Mouse (Mus musculus) CD4-positive, CD25-positive, alpha-beta regulatory T cell, adult 4 months (primary cell): ENCODE data around the gene Gm9736. TPM values are rescaled to one million over a fixed set of nuclear protein-coding genes. Genes with fewer than 3 reads are reported as not detected.
"Not testable (repeated sequence)": the region's sequence is repeated elsewhere in the genome, so short reads cannot be mapped to it uniquely, and the experiment has no call there.

Source experiments
- ATAC-seq: one replicate; pipeline ENCODE4 v1.8.0; 2017
- polyA plus RNA-seq, 2 experiments: library from polyadenylated mRNA; unstranded; fragments of 100-300 nt; shearing (Covaris generic); gene quantifications; one replicate each; pipeline ENCODE4 v1.2.1; 2017

Gm9736 gene
- polyA plus RNA-seq, result not detected

DNA sequence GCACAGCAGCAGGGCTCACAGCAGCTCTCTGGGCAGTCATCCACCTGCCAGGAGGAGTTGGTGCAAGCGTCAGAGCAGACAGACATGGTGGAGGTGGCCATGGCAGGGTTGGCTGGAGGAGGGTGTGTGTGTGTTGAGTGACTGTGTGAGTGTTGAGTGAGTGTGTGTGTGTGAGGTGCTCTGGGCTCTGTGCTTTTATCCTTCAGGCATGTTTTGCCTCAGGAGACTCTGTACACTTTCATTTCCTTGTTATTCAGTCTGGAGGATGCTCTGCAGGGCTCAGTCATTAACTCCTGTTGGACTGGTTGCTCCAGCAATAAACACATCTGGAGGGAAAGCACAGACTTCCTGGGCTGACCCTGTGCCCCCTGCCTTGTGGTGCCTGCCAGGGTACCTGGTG lies at the start of gene Gm9736:
TSS of gene Gm9736 (minus strand) at position 101 of the 400 bp plus-strand sequence.
- not testable (repeated sequence) for ATAC-seq

GRCm38 (mm10) chr10:77798921-77799508 lies 47.9 kb upstream of the Gm9736 start, which contains the start of gene Gm19668:
Gene Gm19668 (minus strand): TSS chr10:77799133.
- ATAC-seq, result no peak

GRCm38 (mm10) chr10:77798164-77798920 lies 47.2 kb upstream of the Gm9736 start:
- ATAC-seq, result not testable (repeated sequence)

DNA sequence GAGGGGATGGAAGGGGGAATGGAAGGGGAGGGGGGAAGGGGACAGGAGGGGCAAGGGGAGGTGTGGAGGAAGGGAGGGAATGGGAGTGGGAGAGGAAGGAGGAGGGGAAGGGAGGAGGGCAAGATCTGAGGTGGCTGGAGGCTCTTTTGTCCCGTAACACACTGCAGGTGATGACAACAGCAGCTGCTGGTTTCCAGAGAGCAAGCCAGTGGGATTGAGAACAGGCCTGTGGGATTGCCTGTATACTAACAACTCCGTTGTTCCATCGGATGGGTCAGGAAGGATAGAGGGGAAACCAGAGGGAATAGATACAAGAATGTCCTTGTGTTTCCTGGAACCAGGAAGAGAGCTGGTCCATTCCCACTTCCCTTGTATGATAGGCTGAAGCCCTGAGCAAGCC lies 46.5 kb upstream of the Gm9736 start:
- no peak for ATAC-seq

- ATAC-seq, result no peak
These were observed 43.8 kb upstream of the Gm9736 start, which contains the start of gene Gm9639 for GRCm38 (mm10) chr10:77794976-77795375. Gene Gm9639 (minus strand): TSS chr10:77795076.

DNA sequence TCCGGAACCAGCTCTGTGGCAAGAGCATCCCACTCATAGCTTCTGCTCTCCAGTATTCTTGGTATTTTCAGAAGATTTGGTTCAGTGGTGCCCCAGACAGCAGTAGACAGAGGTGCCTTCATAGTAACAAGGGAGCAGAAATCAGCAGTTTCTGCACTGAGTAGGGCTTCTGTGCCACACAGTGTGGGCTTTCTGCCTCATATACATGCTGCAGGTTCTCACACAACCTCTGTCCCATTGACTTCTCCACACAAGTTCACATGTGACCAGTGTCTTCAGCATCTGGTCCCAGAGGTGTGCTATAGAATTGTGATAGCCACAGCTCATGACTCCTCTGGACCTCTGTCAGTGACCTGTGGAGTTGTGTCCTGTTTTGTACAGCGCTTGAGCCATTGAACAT lies 37.5 kb upstream of the Gm9736 start:
- no peak for ATAC-seq

GRCm38 (mm10) chr10:77787876-77788275 lies 36.7 kb upstream of the Gm9736 start, which contains the start of gene Gm7137:
Gene Gm7137 (minus strand): TSS chr10:77788200.
- not testable (repeated sequence) for ATAC-seq

DNA sequence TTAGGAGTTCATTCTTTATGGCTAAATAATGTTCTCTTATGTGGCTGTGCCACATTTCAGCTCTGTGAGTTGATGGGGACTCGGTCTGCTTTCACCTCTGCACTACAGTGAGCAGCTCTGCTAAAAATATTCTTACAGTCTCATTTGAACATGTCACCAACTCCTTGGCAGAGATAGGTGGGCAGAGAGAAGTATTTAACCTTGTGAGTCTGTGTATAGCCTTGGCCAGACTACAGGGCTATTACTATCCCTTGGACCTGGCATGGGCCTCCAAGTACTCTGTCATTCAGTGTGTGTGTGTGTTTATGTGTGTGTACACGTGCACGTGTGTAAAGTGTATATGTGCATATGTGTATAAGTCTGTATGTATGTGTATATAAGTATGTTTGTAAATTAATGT lies 32.2 kb upstream of the Gm9736 start:
- not testable (repeated sequence) for ATAC-seq

- not testable (repeated sequence) for ATAC-seq
These were observed 31.3 kb upstream of the Gm9736 start, which contains the start of gene Gm3250 for GRCm38 (mm10) chr10:77782442-77782841. Gene Gm3250 (minus strand): TSS chr10:77782542.

DNA sequence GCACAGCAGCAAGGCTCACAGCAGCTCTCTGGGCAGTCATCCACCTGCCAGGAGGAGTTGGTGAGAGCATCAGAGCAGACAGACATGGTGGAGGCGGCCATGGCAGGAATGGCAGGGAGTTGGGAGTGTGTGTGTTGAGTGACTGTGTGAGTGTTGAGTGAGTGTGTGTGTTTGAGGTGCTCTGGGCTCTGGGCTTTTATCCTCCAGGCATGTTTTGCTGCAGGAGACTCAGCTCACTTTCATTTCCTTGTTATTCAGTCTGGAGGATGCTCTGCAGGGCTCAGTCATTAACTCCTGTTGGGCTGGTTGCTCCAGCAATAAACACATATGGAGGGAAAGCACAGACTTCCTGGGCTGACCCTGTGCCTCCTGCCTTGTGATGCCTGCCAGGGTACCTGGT lies 25.7 kb upstream of the Gm9736 start, which contains the start of gene Gm7138:
TSS of gene Gm7138 (minus strand) at position 101 of the 400 bp plus-strand sequence.
- not testable (repeated sequence) for ATAC-seq

- ATAC-seq, result not testable (repeated sequence)
These were observed 21.0 kb upstream of the Gm9736 start for GRCm38 (mm10) chr10:77772142-77772541.

DNA sequence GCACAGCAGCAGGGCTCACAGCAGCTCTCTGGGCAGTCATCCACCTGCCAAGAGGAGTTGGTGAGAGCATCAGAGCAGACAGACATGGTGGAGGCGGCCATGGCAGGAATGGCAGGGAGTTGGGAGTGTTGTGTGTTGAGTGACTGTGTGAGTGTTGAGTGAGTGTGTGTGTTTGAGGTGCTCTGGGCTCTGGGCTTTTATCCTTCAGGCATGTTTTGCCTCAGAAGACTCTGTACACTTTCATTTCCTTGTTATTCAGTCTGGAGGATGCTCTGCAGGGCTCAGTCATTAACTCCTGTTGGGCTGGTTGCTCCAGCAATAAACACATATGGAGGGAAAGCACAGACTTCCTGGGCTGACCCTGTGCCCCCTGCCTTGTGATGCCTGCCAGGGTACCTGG lies 20.1 kb upstream of the Gm9736 start, which contains the start of gene Gm3238:
TSS of gene Gm3238 (minus strand) at position 101 of the 400 bp plus-strand sequence.
- not testable (repeated sequence) for ATAC-seq

GRCm38 (mm10) chr10:77769727-77770126 lies 18.6 kb upstream of the Gm9736 start:
- ATAC-seq, result no peak

DNA sequence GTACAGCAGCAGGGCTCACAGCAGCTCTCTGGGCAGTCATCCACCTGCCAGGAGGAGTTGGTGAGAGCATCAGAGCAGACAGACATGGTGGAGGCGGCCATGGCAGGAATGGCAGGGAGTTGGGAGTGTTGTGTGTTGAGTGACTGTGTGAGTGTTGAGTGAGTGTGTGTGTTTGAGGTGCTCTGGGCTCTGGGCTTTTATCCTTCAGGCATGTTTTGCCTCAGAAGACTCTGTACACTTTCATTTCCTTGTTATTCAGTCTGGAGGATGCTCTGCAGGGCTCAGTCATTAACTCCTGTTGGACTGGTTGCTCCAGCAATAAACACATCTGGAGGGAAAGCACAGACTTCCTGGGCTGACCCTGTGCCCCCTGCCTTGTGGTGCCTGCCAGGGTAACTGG lies 8.4 kb upstream of the Gm9736 start, which contains the start of gene Gm3233:
TSS of gene Gm3233 (minus strand) at position 101 of the 400 bp plus-strand sequence.
- not testable (repeated sequence) for ATAC-seq

DNA sequence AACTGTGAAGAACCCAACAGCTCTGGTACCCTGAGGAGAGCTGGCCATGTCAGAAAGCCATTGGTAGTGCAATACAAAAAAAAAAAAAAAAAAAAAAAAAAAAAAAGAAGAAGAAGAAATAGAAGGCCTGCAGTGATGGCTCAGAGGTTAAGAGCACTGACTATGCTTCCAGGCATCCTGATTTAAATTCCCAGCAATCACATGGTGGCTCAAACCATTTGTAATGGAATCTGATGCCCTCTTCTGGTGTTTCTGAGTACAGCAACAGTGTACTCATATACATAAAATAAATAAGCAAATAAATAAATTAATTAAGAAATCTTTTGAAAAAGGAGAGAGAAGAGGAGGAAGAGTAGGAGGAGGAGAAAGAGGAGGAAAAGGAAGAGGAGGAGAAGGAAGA lies 2.3 kb upstream of the Gm9736 start:
- ATAC-seq, result no peak

- not testable (repeated sequence) for ATAC-seq
These were observed 1.2 kb upstream of the Gm9736 start for GRCm38 (mm10) chr10:77752312-77752711.

- ATAC-seq, result not testable (repeated sequence)
These were observed 468 bp downstream of the Gm9736 start for GRCm38 (mm10) chr10:77750686-77751085.

DNA sequence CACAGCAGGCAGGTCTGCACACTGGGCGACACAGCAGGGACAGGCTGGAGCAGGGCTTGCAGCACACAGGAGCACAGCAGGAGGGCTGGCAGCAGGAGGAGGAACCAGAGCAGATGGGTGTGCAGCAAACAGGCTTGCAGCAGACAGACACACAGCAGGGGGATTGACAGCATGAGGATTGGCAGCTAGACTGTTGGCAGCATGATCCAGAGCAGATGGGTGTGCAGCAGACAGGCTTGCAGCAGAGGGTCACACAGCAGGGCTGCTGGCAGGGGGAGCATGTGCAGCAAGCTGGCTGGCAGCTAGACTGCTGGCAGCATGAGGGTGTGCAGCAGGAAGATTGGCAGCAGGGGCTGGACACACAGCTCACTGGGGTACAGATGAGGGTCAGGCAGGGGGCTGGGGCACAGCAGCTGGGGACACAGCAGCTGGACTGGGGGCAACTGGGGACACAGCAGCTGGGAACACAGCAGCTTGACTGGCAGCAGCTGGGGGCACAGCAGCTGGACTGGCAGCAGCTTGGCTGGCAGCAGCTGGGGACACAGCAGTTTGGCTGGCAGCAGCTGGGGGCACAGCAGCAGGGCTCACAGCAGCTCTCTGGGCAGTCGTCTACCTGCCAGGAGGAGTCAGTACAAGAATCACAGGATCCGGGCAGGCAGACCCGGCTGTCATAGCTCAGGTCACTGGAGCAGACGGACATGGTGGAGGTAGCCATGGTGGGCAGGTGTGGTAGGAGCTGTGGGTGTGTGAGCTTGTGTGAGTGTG lies 9.0 kb downstream of the Gm9736 start, which contains the start of gene Gm18596:
TSS of gene Gm18596 (minus strand) at position 715 of the 765 bp plus-strand sequence.
- ATAC-seq, result not testable (repeated sequence)

DNA sequence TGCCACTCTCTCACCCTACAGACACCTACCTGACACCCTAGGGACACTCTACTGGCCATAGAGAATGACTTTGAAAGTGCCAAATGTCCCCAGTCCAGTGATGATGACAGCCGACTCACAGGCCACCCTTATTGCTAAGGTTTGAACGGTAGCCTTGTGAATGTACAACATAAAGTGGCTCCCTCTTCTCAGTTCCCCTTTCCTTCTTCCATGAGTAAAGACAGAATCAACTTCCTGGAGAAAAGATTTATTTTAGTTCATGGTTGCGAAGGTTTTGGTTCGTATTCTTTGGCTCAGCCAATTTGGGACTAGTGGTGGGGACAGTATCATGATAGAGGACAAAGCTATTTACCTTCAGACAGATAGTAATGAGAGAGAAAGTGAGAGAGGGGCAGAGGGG lies 12.2 kb downstream of the Gm9736 start:
- no peak for ATAC-seq

DNA sequence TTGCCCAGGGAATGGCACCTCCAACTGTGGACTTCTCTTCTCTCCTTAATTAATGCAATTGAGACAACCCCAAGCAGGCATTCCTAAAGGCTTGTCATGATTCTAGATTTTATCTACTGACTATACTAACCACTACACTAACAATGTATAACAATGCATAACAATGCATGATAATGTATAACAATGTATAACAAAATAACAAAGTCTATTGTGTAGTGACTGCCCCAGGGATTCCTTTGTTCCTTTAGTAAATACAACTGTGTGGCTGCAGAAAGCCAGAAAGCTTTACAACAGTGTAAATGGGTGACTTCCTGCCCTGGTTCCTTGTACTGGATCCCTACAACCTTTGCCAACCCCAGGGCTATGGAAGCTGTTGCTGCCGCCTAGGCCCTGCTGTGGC lies 15.2 kb downstream of the Gm9736 start:
- no peak for ATAC-seq

DNA sequence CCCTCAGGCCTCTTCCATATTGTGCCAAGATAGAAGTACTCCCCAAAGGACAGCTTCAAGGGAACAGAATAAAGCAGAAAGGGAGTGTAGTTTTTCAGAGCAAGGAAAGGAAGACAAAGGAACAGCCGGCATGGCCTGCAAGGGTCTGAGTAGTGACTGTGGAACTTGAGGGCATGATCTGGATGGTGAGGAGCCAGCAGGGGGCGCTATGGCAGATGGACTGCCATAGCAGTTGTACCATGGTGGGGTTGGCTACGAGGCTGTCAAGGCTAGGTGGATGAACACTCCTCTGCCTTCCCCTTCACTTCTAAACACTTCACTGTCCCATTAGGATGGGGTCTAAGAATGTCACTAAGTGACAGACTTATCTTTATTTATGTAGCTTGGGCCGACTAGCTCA lies 21.9 kb downstream of the Gm9736 start:
- ATAC-seq, result no peak

DNA sequence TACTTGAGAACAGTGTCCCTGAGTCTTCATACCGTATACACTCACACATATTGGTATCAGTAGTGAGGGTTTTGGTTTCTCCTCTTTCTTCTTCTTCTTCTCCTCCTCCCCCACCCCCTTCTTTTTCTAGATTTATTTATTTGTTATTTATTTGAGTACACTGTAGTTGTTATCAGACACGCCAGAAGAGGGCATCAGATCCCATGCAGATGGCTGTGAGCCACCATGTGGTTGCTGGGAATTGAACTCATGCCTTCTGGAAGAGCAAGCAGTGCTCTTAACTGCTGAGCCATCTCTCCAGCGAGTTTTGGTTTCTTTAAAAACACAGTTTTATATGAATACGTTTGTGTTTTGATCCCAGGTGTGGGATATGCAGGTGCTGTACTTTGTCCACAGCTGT lies 22.9 kb downstream of the Gm9736 start:
- no peak for ATAC-seq

DNA sequence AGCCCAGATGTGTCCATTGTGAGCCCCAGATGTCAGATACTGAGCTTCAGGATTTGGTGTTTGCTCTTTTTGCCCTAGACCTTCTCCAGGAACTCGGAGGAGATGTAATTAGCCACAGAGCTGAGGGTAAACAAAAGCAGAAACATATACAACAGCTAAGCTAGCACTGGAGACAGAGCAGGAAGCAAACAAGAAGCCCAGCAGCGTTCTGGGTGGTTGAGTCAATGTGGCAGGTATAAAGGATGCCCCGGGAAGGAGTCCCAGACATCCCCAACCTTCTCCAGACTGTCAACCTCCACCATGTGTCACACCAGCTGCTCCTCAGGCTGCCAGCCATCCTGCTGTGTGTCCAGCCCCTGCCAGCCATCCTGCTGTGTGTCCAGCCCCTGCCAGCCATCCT lies 25.0 kb downstream of the Gm9736 start, which contains the start of gene Gm10100:
TSS of gene Gm10100 (plus strand) at position 301 of the 400 bp plus-strand sequence.
- ATAC-seq, result no peak
